Mouse (Mus musculus) midbrain, embryonic 15.5 days (tissue): ENCODE measurements at regions not wholly inside any gene's neighbourhood (a gene's known extent, or its start where the extent isn't known, plus 50 kb on each side); places are given as distances from the start of the nearest gene placed in this dataset.

Experiments
- ATAC-seq: fragments of 200-750 bp; cut with Nextera tagmentation; replicated peaks from 2 replicates; pipeline ENCODE4 v1.8.0; 2017; ENCODE audit warnings: moderate TSS enrichment
- H3K27ac ChIP-seq: fragments of 300-500 bp; sonication (generic); 2 replicates; pipeline ENCODE4 v1.5.1; 2015; ENCODE audit warnings: mild to moderate bottlenecking, inconsistent platforms
- H3K27me3 ChIP-seq: fragments of 300-500 bp; sonication (generic); replicated peaks from 2 replicates; pipeline ENCODE4 v1.6.1; 2015; ENCODE audit warnings: inconsistent platforms
- H3K36me3 ChIP-seq: fragments of 300-500 bp; sonication (generic); replicated peaks from 2 replicates; pipeline ENCODE4 v1.6.1; 2015; ENCODE audit warnings: inconsistent platforms
- H3K4me1 ChIP-seq: fragments of 300-500 bp; sonication (generic); 2 replicates; pipeline ENCODE4 v1.6.1; 2015; ENCODE audit warnings: inconsistent platforms
- H3K4me2 ChIP-seq: fragments of 300-500 bp; sonication (generic); 2 replicates; pipeline ENCODE4 v1.6.1; 2015; ENCODE audit warnings: inconsistent platforms, mild to moderate bottlenecking, moderate library complexity
- H3K4me3 ChIP-seq: fragments of 300-500 bp; sonication (generic); 2 replicates; pipeline ENCODE4 v1.5.1; 2015; ENCODE audit warnings: mild to moderate bottlenecking, inconsistent platforms
- H3K9ac ChIP-seq: fragments of 300-500 bp; sonication (generic); 2 replicates; pipeline ENCODE4 v1.6.1; 2015; ENCODE audit warnings: mild to moderate bottlenecking, inconsistent platforms
- H3K9me3 ChIP-seq: fragments of 300-500 bp; sonication (generic); 2 replicates; pipeline ENCODE4 v1.6.1; 2016; ENCODE audit warnings: inconsistent platforms
- WGBS: fragments of 180-500 bp; shearing (Covaris S2); methylation state at CpG from one replicate; pipeline ENCODE4 v1.1.7; 2015; ENCODE audit warnings: mixed read lengths; 5-methylcytosine and 5-hydroxymethylcytosine counted together

- H3K9ac ChIP-seq: no peak overlapping the region
- ATAC-seq: no peak
- WGBS: 82% methylated on average over 6 of the region's 6 CpGs
- no peak overlapping the region for H3K27ac ChIP-seq
- H3K4me3 ChIP-seq: no peak overlapping the region
- H3K27me3 ChIP-seq: no peaks in the 10 kb centered on the region
- H3K4me2 ChIP-seq: no peak overlapping the region
- no peaks in the 10 kb centered on the region for H3K9me3 ChIP-seq
- no peaks in the 10 kb centered on the region for H3K36me3 ChIP-seq
- H3K4me1 ChIP-seq: peaks cover 7% of the 10 kb centered on the region; the same call in 1 of the 2 replicates
Observed at GRCm38 (mm10) chr3:34770271-34770670, 120.1 kb downstream of the Sox2 start.

- Histone ChIP-seq H3K4me3 (no peak overlapping the region), H3K4me2 (no peak overlapping the region), H3K36me3 (no peaks in the 10 kb centered on the region), H3K27me3 (no peaks in the 10 kb centered on the region), H3K4me1 (peaks cover 7% of the 10 kb centered on the region; the same call in 1 of the 2 replicates), H3K9me3 (no peaks in the 10 kb centered on the region), H3K27ac (no peak overlapping the region), H3K9ac (no peak overlapping the region)
- ATAC-seq: no peak
- WGBS: 90% methylated on average over 3 of the region's 3 CpGs
Observed at GRCm38 (mm10) chr3:34772035-34772434, 121.8 kb downstream of the Sox2 start.

GRCm38 (mm10) chr3:34773678-34774425, 123.6 kb downstream of the Sox2 start:
- ATAC-seq: peak; percentile 42; the same call in 1 of the 2 replicates
- Histone ChIP-seq H3K4me2 (peak overlapping the region; percentile 35), H3K36me3 (no peaks in the 10 kb centered on the region), H3K9ac (no peak overlapping the region), H3K4me1 (peaks cover 7% of the 10 kb centered on the region; the same call in 1 of the 2 replicates), H3K9me3 (no peaks in the 10 kb centered on the region), H3K27ac (no peak overlapping the region), H3K27me3 (no peaks in the 10 kb centered on the region), H3K4me3 (no peak overlapping the region)
- 32% methylated on average over 23 of the region's 23 CpGs for WGBS

GRCm38 (mm10) chr3:34781770-34782169, 131.6 kb downstream of the Sox2 start:
- no peak for ATAC-seq
- Histone ChIP-seq H3K27ac (no peak overlapping the region), H3K9me3 (no peaks in the 10 kb centered on the region), H3K4me2 (no peak overlapping the region), H3K4me1 (no peaks in the 10 kb centered on the region), H3K9ac (no peak overlapping the region), H3K4me3 (no peak overlapping the region), H3K27me3 (no peaks in the 10 kb centered on the region), H3K36me3 (no peaks in the 10 kb centered on the region)
- WGBS: 88% methylated on average over 6 of the region's 6 CpGs

- Histone ChIP-seq H3K9me3 (no peaks in the 10 kb centered on the region), H3K9ac (no peak overlapping the region), H3K4me3 (no peak overlapping the region), H3K27ac (no peak overlapping the region), H3K4me1 (no peaks in the 10 kb centered on the region), H3K36me3 (no peaks in the 10 kb centered on the region), H3K27me3 (no peaks in the 10 kb centered on the region), H3K4me2 (no peak overlapping the region)
- no peak for ATAC-seq
- WGBS: 94% methylated on average over 1 of the region's 1 CpGs
Observed at GRCm38 (mm10) chr3:34783398-34783797, 133.2 kb downstream of the Sox2 start.

GRCm38 (mm10) chr3:34787211-34787610, 137.0 kb downstream of the Sox2 start:
- H3K27ac ChIP-seq: no peak overlapping the region
- H3K4me3 ChIP-seq: no peak overlapping the region
- WGBS: 82% methylated on average over 3 of the region's 3 CpGs
- no peak overlapping the region for H3K9ac ChIP-seq
- no peaks in the 10 kb centered on the region for H3K27me3 ChIP-seq
- H3K4me2 ChIP-seq: no peak overlapping the region
- H3K36me3 ChIP-seq: no peaks in the 10 kb centered on the region
- no peaks in the 10 kb centered on the region for H3K9me3 ChIP-seq
- ATAC-seq: no peak
- H3K4me1 ChIP-seq: no peaks in the 10 kb centered on the region

- ATAC-seq: peak; percentile 84
- H3K4me1 ChIP-seq: peaks cover 12% of the 10 kb centered on the region
- H3K27me3 ChIP-seq: no peaks in the 10 kb centered on the region
- H3K9me3 ChIP-seq: no peaks in the 10 kb centered on the region
- H3K9ac ChIP-seq: no peak overlapping the region
- 16% methylated on average over 23 of the region's 23 CpGs for WGBS
- H3K36me3 ChIP-seq: no peaks in the 10 kb centered on the region
- H3K4me3 ChIP-seq: peak overlapping the region; percentile 28
- no peak overlapping the region for H3K27ac ChIP-seq
- H3K4me2 ChIP-seq: peak overlapping the region; percentile 56
Observed at GRCm38 (mm10) chr3:34795103-34795983, 145.1 kb downstream of the Sox2 start.

- no peak for ATAC-seq
- H3K4me1 ChIP-seq: peaks cover 12% of the 10 kb centered on the region
- no peaks in the 10 kb centered on the region for H3K36me3 ChIP-seq
- 8% methylated on average over 5 of the region's 5 CpGs for WGBS
- H3K4me3 ChIP-seq: peak overlapping the region; percentile 28
- H3K9me3 ChIP-seq: no peaks in the 10 kb centered on the region
- peak overlapping the region; percentile 56 for H3K4me2 ChIP-seq
- H3K27me3 ChIP-seq: no peaks in the 10 kb centered on the region
- no peak overlapping the region for H3K9ac ChIP-seq
- H3K27ac ChIP-seq: no peak overlapping the region
Observed at GRCm38 (mm10) chr3:34795984-34796266, 145.7 kb downstream of the Sox2 start.

GRCm38 (mm10) chr3:34808833-34809232, 158.6 kb downstream of the Sox2 start:
- Histone ChIP-seq H3K4me2 (no peak overlapping the region), H3K4me1 (no peaks in the 10 kb centered on the region)

GRCm38 (mm10) chr3:34811753-34812152, 161.5 kb downstream of the Sox2 start:
- no peaks in the 10 kb centered on the region for H3K4me1 ChIP-seq
- no peak overlapping the region for H3K27ac ChIP-seq
- no peaks in the 10 kb centered on the region for H3K36me3 ChIP-seq
- WGBS: 69% methylated on average over 4 of the region's 4 CpGs
- no peaks in the 10 kb centered on the region for H3K9me3 ChIP-seq
- no peak overlapping the region for H3K9ac ChIP-seq
- ATAC-seq: 0 out of 2 replicates have a peak, but pooled peaks have one; percentile 20
- no peak overlapping the region for H3K4me3 ChIP-seq
- H3K4me2 ChIP-seq: no peak overlapping the region
- no peaks in the 10 kb centered on the region for H3K27me3 ChIP-seq

More at GRCm38 (mm10) chr3:34808833-34809232, 158.6 kb downstream of the Sox2 start:
- no peak for ATAC-seq
- H3K27me3 ChIP-seq: no peaks in the 10 kb centered on the region
- no peaks in the 10 kb centered on the region for H3K36me3 ChIP-seq
- H3K9me3 ChIP-seq: no peaks in the 10 kb centered on the region
- no peak overlapping the region for H3K27ac ChIP-seq
- no peak overlapping the region for H3K9ac ChIP-seq
- 36% methylated on average over 6 of the region's 6 CpGs for WGBS
- no peak overlapping the region for H3K4me3 ChIP-seq

- Histone ChIP-seq H3K4me3 (no peak overlapping the region), H3K4me1 (no peaks in the 10 kb centered on the region), H3K27ac (no peak overlapping the region), H3K4me2 (no peak overlapping the region), H3K9ac (no peak overlapping the region), H3K9me3 (no peaks in the 10 kb centered on the region), H3K27me3 (no peaks in the 10 kb centered on the region), H3K36me3 (no peaks in the 10 kb centered on the region)
- 57% methylated on average over 9 of the region's 9 CpGs for WGBS
- no peak; the same call in 1 of the 2 replicates for ATAC-seq
Observed at GRCm38 (mm10) chr3:34813046-34813625, 162.9 kb downstream of the Sox2 start.

GRCm38 (mm10) chr3:34825036-34825435, 174.8 kb downstream of the Sox2 start:
- no peaks in the 10 kb centered on the region for H3K36me3 ChIP-seq
- no peak overlapping the region for H3K27ac ChIP-seq
- H3K9ac ChIP-seq: no peak overlapping the region
- no peaks in the 10 kb centered on the region for H3K9me3 ChIP-seq
- ATAC-seq: no peak
- WGBS: 87% methylated on average over 11 of the region's 11 CpGs
- peaks cover 3% of the 10 kb centered on the region; the same call in 1 of the 2 replicates for H3K4me1 ChIP-seq
- H3K4me3 ChIP-seq: no peak overlapping the region
- H3K4me2 ChIP-seq: no peak overlapping the region
- no peaks in the 10 kb centered on the region for H3K27me3 ChIP-seq
